Mouse (Mus musculus): ENCODE measurements around the gene Klf11. TPM values are rescaled to one million over a fixed set of nuclear protein-coding genes. Genes with fewer than 3 reads are reported as not detected.

Gene Klf11
- total RNA-seq, 2 experiments from 2014 or later: 4.4 to 6.1 TPM

Other genes with a start within 250 kb of the Klf11 start
- 1 to 10 TPM; 6.4 to 6.9 TPM for gene Taf1b, start 152.9 kb upstream of the Klf11 start, total RNA-seq (2021)
- under 1 TPM; 0.16 to 0.22 TPM for gene Grhl1, start 79.0 kb upstream of the Klf11 start, total RNA-seq (2021)
- 1 to 10 TPM; 6.8 to 7.5 TPM for gene Cys1, start 30.5 kb downstream of the Klf11 start, total RNA-seq (2021)
- gene Rrm2, start 57.0 kb downstream of the Klf11 start, total RNA-seq (2021): 1 to 10 TPM; 8.1 to 8.6 TPM
- gene Mboat2, start 179.6 kb downstream of the Klf11 start, total RNA-seq (2021): 1 to 10 TPM; 7.2 to 7.7 TPM